Mouse (Mus musculus): ENCODE results near the gene Fscn2. TPM values are rescaled to one million over a fixed set of nuclear protein-coding genes. Genes with fewer than 3 reads are reported as not detected.

The Fscn2 gene
- polyA plus RNA-seq, 1 experiment, result 0.16 TPM

- H3K36me3 ChIP-seq (ENCODE audit: control insufficient read depth, insufficient read depth, low read length), result no peaks in the 10 kb centered on the region
- H3K27ac ChIP-seq (ENCODE audit: insufficient read depth, low read depth, low read length), result no peak overlapping the region
- no peak overlapping the region for H3K4me3 ChIP-seq (ENCODE audit: insufficient read depth, low read depth, low read length)
- no peaks in the 10 kb centered on the region for H3K27me3 ChIP-seq (replicated peaks; ENCODE audit: control insufficient read depth, insufficient read depth, low read length)
- H3K4me1 ChIP-seq (ENCODE audit: control insufficient read depth, insufficient read depth, low read length), result peaks cover 4% of the 10 kb centered on the region; the same call in 1 of the 2 replicates
- DNase-seq, result no peak
- WGBS, result 83% methylated on average over 3 of the region's 3 CpGs
- TF ChIP-seq CTCF (conservative IDR thresholded peaks at IDR 0.05; ENCODE audit: insufficient read depth, insufficient read length, low read depth, low read length) (no peak), POLR2A (IDR thresholded peaks at IDR 0.05; ENCODE audit: low read depth, low read length) (no peak)
These were observed 22.5 kb upstream of the Fscn2 start for GRCm38 (mm10) chr11:120338786-120339185.

- no peak for TF ChIP-seq CTCF (conservative IDR thresholded peaks at IDR 0.05; ENCODE audit: insufficient read depth, insufficient read length, low read depth, low read length)
- no peak for TF ChIP-seq POLR2A (IDR thresholded peaks at IDR 0.05; ENCODE audit: low read depth, low read length)
- no peaks in the 10 kb centered on the region for H3K27me3 ChIP-seq (replicated peaks; ENCODE audit: control insufficient read depth, insufficient read depth, low read length)
- no peaks in the 10 kb centered on the region; the same call in 1 of the 2 replicates for H3K36me3 ChIP-seq (ENCODE audit: control insufficient read depth, insufficient read depth, low read length)
- no peak overlapping the region for H3K4me3 ChIP-seq (ENCODE audit: insufficient read depth, low read depth, low read length)
- peak overlapping the region; percentile 96 for H3K27ac ChIP-seq (ENCODE audit: insufficient read depth, low read depth, low read length)
- 50% methylated on average over 10 of the region's 10 CpGs for WGBS
- DNase-seq, result peak; percentile 94
- peaks cover 5% of the 10 kb centered on the region; the same call in 1 of the 2 replicates for H3K4me1 ChIP-seq (ENCODE audit: control insufficient read depth, insufficient read depth, low read length)
These were observed 21.3 kb upstream of the Fscn2 start for GRCm38 (mm10) chr11:120339978-120340513.

- H3K27me3 ChIP-seq (replicated peaks; ENCODE audit: control insufficient read depth, insufficient read depth, low read length), result no peaks in the 10 kb centered on the region
- H3K27ac ChIP-seq (ENCODE audit: insufficient read depth, low read depth, low read length), result no peak overlapping the region
- no peak for DNase-seq
- no peak for TF ChIP-seq CTCF (conservative IDR thresholded peaks at IDR 0.05; ENCODE audit: insufficient read depth, insufficient read length, low read depth, low read length)
- no peak for TF ChIP-seq POLR2A (IDR thresholded peaks at IDR 0.05; ENCODE audit: low read depth, low read length)
- H3K4me3 ChIP-seq (ENCODE audit: insufficient read depth, low read depth, low read length), result no peak overlapping the region
- H3K4me1 ChIP-seq (ENCODE audit: control insufficient read depth, insufficient read depth, low read length), result peaks cover 10% of the 10 kb centered on the region; the same call in 1 of the 2 replicates
- peaks cover 2% of the 10 kb centered on the region; the same call in 1 of the 2 replicates for H3K36me3 ChIP-seq (ENCODE audit: control insufficient read depth, insufficient read depth, low read length)
- WGBS, result 97% methylated on average over 4 of the region's 4 CpGs
These were observed 19.7 kb upstream of the Fscn2 start for GRCm38 (mm10) chr11:120341661-120342060.

- peaks cover 2% of the 10 kb centered on the region; the same call in 1 of the 2 replicates for H3K36me3 ChIP-seq (ENCODE audit: control insufficient read depth, insufficient read depth, low read length)
- peaks cover 10% of the 10 kb centered on the region; the same call in 1 of the 2 replicates for H3K4me1 ChIP-seq (ENCODE audit: control insufficient read depth, insufficient read depth, low read length)
- TF ChIP-seq POLR2A (IDR thresholded peaks at IDR 0.05; ENCODE audit: low read depth, low read length) (no peak), CTCF (conservative IDR thresholded peaks at IDR 0.05; ENCODE audit: insufficient read depth, insufficient read length, low read depth, low read length) (no peak)
- no peak overlapping the region for H3K4me3 ChIP-seq (ENCODE audit: insufficient read depth, low read depth, low read length)
- no peaks in the 10 kb centered on the region for H3K27me3 ChIP-seq (replicated peaks; ENCODE audit: control insufficient read depth, insufficient read depth, low read length)
- WGBS, result 93% methylated on average over 5 of the region's 5 CpGs
- no peak for DNase-seq
- H3K27ac ChIP-seq (ENCODE audit: insufficient read depth, low read depth, low read length), result no peak overlapping the region
These were observed 18.6 kb upstream of the Fscn2 start for GRCm38 (mm10) chr11:120342656-120343160.

GRCm38 (mm10) chr11:120343519-120344309 is 17.6 kb upstream of the Fscn2 start:
- peaks cover 2% of the 10 kb centered on the region; the same call in 1 of the 2 replicates for H3K36me3 ChIP-seq (ENCODE audit: control insufficient read depth, insufficient read depth, low read length)
- TF ChIP-seq POLR2A (IDR thresholded peaks at IDR 0.05; ENCODE audit: low read depth, low read length) (no peak), CTCF (conservative IDR thresholded peaks at IDR 0.05; ENCODE audit: insufficient read depth, insufficient read length, low read depth, low read length) (no peak)
- 54% methylated on average over 5 of the region's 5 CpGs for WGBS
- DNase-seq, result no peak
- H3K27me3 ChIP-seq (replicated peaks; ENCODE audit: control insufficient read depth, insufficient read depth, low read length), result no peaks in the 10 kb centered on the region
- no peak overlapping the region for H3K4me3 ChIP-seq (ENCODE audit: insufficient read depth, low read depth, low read length)
- H3K27ac ChIP-seq (ENCODE audit: insufficient read depth, low read depth, low read length), result no peak overlapping the region
- H3K4me1 ChIP-seq (ENCODE audit: control insufficient read depth, insufficient read depth, low read length), result peaks cover 10% of the 10 kb centered on the region; the same call in 1 of the 2 replicates

- TF ChIP-seq POLR2A (IDR thresholded peaks at IDR 0.05; ENCODE audit: low read depth, low read length) (no peak), CTCF (conservative IDR thresholded peaks at IDR 0.05; ENCODE audit: insufficient read depth, insufficient read length, low read depth, low read length) (no peak)
- H3K36me3 ChIP-seq (ENCODE audit: control insufficient read depth, insufficient read depth, low read length), result peaks cover 2% of the 10 kb centered on the region; the same call in 1 of the 2 replicates
- DNase-seq, result no peak
- WGBS, result 54% methylated on average over 5 of the region's 5 CpGs
- no peak overlapping the region for H3K27ac ChIP-seq (ENCODE audit: insufficient read depth, low read depth, low read length)
- peaks cover 10% of the 10 kb centered on the region; the same call in 1 of the 2 replicates for H3K4me1 ChIP-seq (ENCODE audit: control insufficient read depth, insufficient read depth, low read length)
- no peaks in the 10 kb centered on the region for H3K27me3 ChIP-seq (replicated peaks; ENCODE audit: control insufficient read depth, insufficient read depth, low read length)
- no peak overlapping the region for H3K4me3 ChIP-seq (ENCODE audit: insufficient read depth, low read depth, low read length)
These were observed 16.9 kb upstream of the Fscn2 start for GRCm38 (mm10) chr11:120344310-120344920.
